Mouse (Mus musculus) neural tube, embryonic 12.5 days (tissue): ENCODE measurements at regions not wholly inside any gene's neighbourhood (a gene's known extent, or its start where the extent isn't known, plus 50 kb on each side); places are given as distances from the start of the nearest gene placed in this dataset.

Experiments
- ATAC-seq: fragments of 200-750 bp; cut with Nextera tagmentation; 2 replicates; pipeline ENCODE4 v1.8.0; 2017; ENCODE audit warnings: low read depth, mild to moderate bottlenecking, moderate TSS enrichment, moderate library complexity; ENCODE audit not compliant: low FRiP score
- H3K27ac ChIP-seq: fragments of 300-500 bp; sonication (generic); 2 replicates; pipeline ENCODE4 v1.5.1; 2016
- H3K27me3 ChIP-seq: fragments of 300-500 bp; sonication (generic); replicated peaks from 2 replicates; pipeline ENCODE4 v1.6.1; 2016; ENCODE audit warnings: mild to moderate bottlenecking
- H3K36me3 ChIP-seq: fragments of 300-500 bp; sonication (generic); 2 replicates; pipeline ENCODE4 v1.6.1; 2016; ENCODE audit warnings: mild to moderate bottlenecking
- H3K4me1 ChIP-seq: fragments of 300-500 bp; sonication (generic); 2 replicates; pipeline ENCODE4 v1.6.1; 2016
- H3K4me2 ChIP-seq: fragments of 300-500 bp; sonication (generic); replicated peaks from 2 replicates; pipeline ENCODE4 v1.6.1; 2016; ENCODE audit warnings: mild to moderate bottlenecking
- H3K4me3 ChIP-seq: fragments of 300-500 bp; sonication (generic); 2 replicates; pipeline ENCODE4 v1.5.1; 2016
- H3K9ac ChIP-seq: fragments of 300-500 bp; sonication (generic); 2 replicates; pipeline ENCODE4 v1.6.1; 2016; ENCODE audit warnings: mild to moderate bottlenecking
- H3K9me3 ChIP-seq: fragments of 300-500 bp; sonication (generic); 2 replicates; pipeline ENCODE4 v1.6.1; 2016; ENCODE audit warnings: mild to moderate bottlenecking
- WGBS: fragments of 180-500 bp; shearing (Covaris S2); methylation state at CpG from one replicate; pipeline ENCODE4 v1.1.7; 2016; 5-methylcytosine and 5-hydroxymethylcytosine counted together

DNA sequence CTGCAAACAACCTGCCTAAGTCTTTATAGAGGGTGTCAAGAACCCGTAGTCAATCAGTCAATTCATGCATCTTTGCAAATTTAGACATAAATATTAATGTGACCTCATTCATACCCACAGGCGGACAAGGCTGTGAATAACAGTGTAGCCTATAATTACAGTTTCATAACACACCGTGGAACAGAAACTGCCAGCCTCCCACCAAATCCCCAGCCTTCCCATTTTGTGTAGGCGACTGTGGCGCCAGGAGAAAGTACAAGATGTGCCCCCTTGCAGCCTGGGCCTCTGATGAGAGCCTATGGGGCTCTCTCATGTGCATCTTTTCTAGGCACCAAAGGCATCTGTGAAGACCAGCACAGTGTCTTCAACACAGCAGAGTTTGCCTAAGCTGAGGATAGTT lies 477.8 kb upstream of the Camk1g start:
- Histone ChIP-seq H3K36me3 (no peaks in the 10 kb centered on the region), H3K27ac (no peak overlapping the region), H3K9me3 (no peaks in the 10 kb centered on the region), H3K4me1 (no peaks in the 10 kb centered on the region), H3K4me3 (no peak overlapping the region), H3K4me2 (no peak overlapping the region), H3K9ac (no peak overlapping the region), H3K27me3 (no peaks in the 10 kb centered on the region)
- ATAC-seq: no peak
- WGBS: 72% methylated on average over 5 of the region's 5 CpGs

- H3K36me3 ChIP-seq: no peaks in the 10 kb centered on the region
- H3K4me1 ChIP-seq: no peaks in the 10 kb centered on the region
- H3K9me3 ChIP-seq: no peaks in the 10 kb centered on the region
- H3K27me3 ChIP-seq: no peaks in the 10 kb centered on the region
- H3K9ac ChIP-seq: no peak overlapping the region
- no peak overlapping the region for H3K4me3 ChIP-seq
- H3K27ac ChIP-seq: no peak overlapping the region
- ATAC-seq: no peak
- H3K4me2 ChIP-seq: no peak overlapping the region
Measured at GRCm38 (mm10) chr1:193844868-193845267, 474.8 kb upstream of the Camk1g start.

DNA sequence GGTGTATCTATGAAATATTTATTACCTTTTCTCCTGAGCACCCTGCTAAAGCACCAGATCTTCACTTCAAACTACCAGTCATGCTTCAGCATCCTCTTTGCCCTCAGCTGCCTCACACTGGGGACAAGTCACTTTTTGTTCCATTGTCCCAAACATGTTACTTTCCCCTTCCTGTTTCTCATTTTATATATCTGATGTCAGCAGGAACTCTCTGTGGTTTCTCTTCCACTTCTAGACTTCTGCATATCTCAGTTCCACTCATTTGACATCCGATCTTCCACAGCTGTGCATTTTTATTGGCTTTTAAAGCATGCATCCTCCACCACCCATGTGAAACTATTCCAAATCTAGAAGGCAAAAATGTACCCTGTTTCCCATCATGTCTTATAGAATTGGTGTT lies 474.4 kb upstream of the Camk1g start:
- no peaks in the 10 kb centered on the region for H3K27me3 ChIP-seq
- H3K4me1 ChIP-seq: no peaks in the 10 kb centered on the region
- H3K27ac ChIP-seq: no peak overlapping the region
- H3K4me2 ChIP-seq: no peak overlapping the region
- H3K9me3 ChIP-seq: no peaks in the 10 kb centered on the region
- no peak overlapping the region for H3K9ac ChIP-seq
- no peaks in the 10 kb centered on the region for H3K36me3 ChIP-seq
- no peak overlapping the region for H3K4me3 ChIP-seq
- 86% methylated on average over 1 of the region's 1 CpGs for WGBS
- no peak for ATAC-seq

GRCm38 (mm10) chr1:193800998-193801397 lies 430.9 kb upstream of the Camk1g start:
- 83% methylated on average over 3 of the region's 3 CpGs for WGBS
- H3K4me3 ChIP-seq: no peak overlapping the region
- H3K27ac ChIP-seq: no peak overlapping the region
- no peak overlapping the region for H3K4me2 ChIP-seq
- ATAC-seq: no peak
- no peaks in the 10 kb centered on the region for H3K9me3 ChIP-seq
- no peaks in the 10 kb centered on the region for H3K27me3 ChIP-seq
- no peaks in the 10 kb centered on the region for H3K4me1 ChIP-seq
- no peak overlapping the region for H3K9ac ChIP-seq
- no peaks in the 10 kb centered on the region for H3K36me3 ChIP-seq

- ATAC-seq: no peak
Measured at GRCm38 (mm10) chr1:193790579-193790978, 420.5 kb upstream of the Camk1g start.

DNA sequence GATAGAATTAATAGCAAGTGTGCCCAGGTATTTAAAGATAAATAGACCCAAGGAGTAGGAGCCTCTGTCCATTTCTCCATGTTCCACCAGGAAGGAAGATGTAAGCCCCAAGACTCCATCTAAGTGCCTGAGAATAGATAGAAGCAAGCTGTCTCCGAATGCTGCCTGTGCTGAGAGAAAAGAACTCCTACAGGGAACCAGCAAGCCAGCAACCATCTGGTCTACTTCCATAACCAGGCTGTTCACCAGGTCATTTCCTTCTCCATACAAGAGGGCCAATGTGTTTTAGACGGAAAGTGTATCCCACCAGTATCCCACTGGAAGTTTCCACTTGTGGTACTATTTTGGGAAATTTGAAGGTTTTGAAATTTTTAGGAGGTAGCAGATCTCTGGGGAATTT lies 418.4 kb upstream of the Camk1g start:
- ATAC-seq: no peak
- 90% methylated on average over 2 of the region's 2 CpGs for WGBS

More at GRCm38 (mm10) chr1:193790579-193790978, 420.5 kb upstream of the Camk1g start:
- H3K27ac ChIP-seq: no peak overlapping the region
- no peak overlapping the region for H3K4me2 ChIP-seq
- no peak overlapping the region for H3K4me3 ChIP-seq
- no peaks in the 10 kb centered on the region for H3K27me3 ChIP-seq
- no peaks in the 10 kb centered on the region for H3K36me3 ChIP-seq
- no peaks in the 10 kb centered on the region for H3K9me3 ChIP-seq
- WGBS: 53% methylated on average over 2 of the region's 2 CpGs
- no peaks in the 10 kb centered on the region for H3K4me1 ChIP-seq
- H3K9ac ChIP-seq: no peak overlapping the region

GRCm38 (mm10) chr1:193787417-193787816 lies 417.3 kb upstream of the Camk1g start:
- H3K36me3 ChIP-seq: no peaks in the 10 kb centered on the region
- H3K4me3 ChIP-seq: no peak overlapping the region
- no peak for ATAC-seq
- 44% methylated on average over 1 of the region's 1 CpGs for WGBS
- no peaks in the 10 kb centered on the region for H3K4me1 ChIP-seq
- H3K9me3 ChIP-seq: no peaks in the 10 kb centered on the region
- no peak overlapping the region for H3K9ac ChIP-seq
- H3K27ac ChIP-seq: no peak overlapping the region
- H3K4me2 ChIP-seq: no peak overlapping the region
- no peaks in the 10 kb centered on the region for H3K27me3 ChIP-seq

More for the DNA sequence above, 418.4 kb upstream of the Camk1g start:
- H3K4me1 ChIP-seq: no peaks in the 10 kb centered on the region
- H3K27me3 ChIP-seq: no peaks in the 10 kb centered on the region
- H3K36me3 ChIP-seq: no peaks in the 10 kb centered on the region
- H3K9me3 ChIP-seq: no peaks in the 10 kb centered on the region
- H3K4me3 ChIP-seq: no peak overlapping the region
- no peak overlapping the region for H3K27ac ChIP-seq
- H3K9ac ChIP-seq: no peak overlapping the region
- H3K4me2 ChIP-seq: no peak overlapping the region

GRCm38 (mm10) chr1:193784966-193785365 lies 414.9 kb upstream of the Camk1g start:
- Histone ChIP-seq H3K27me3 (no peaks in the 10 kb centered on the region), H3K4me2 (no peak overlapping the region), H3K27ac (no peak overlapping the region), H3K4me3 (no peak overlapping the region), H3K9ac (no peak overlapping the region), H3K9me3 (no peaks in the 10 kb centered on the region), H3K4me1 (no peaks in the 10 kb centered on the region), H3K36me3 (no peaks in the 10 kb centered on the region)
- 70% methylated on average over 1 of the region's 1 CpGs for WGBS
- no peak for ATAC-seq

GRCm38 (mm10) chr1:193784526-193784925 lies 414.4 kb upstream of the Camk1g start:
- no peak for ATAC-seq
- H3K27me3 ChIP-seq: no peaks in the 10 kb centered on the region
- WGBS: 73% methylated on average over 2 of the region's 2 CpGs
- no peaks in the 10 kb centered on the region for H3K9me3 ChIP-seq
- H3K4me2 ChIP-seq: no peak overlapping the region
- H3K9ac ChIP-seq: no peak overlapping the region
- H3K27ac ChIP-seq: no peak overlapping the region
- no peak overlapping the region for H3K4me3 ChIP-seq
- H3K4me1 ChIP-seq: no peaks in the 10 kb centered on the region
- H3K36me3 ChIP-seq: no peaks in the 10 kb centered on the region

- Histone ChIP-seq H3K27ac (no peak overlapping the region), H3K9me3 (no peaks in the 10 kb centered on the region), H3K4me2 (no peak overlapping the region), H3K9ac (no peak overlapping the region), H3K4me3 (no peak overlapping the region), H3K27me3 (no peaks in the 10 kb centered on the region), H3K4me1 (no peaks in the 10 kb centered on the region), H3K36me3 (no peaks in the 10 kb centered on the region)
- WGBS: 61% methylated on average over 1 of the region's 1 CpGs
- no peak for ATAC-seq
Measured at GRCm38 (mm10) chr1:193778181-193778580, 408.1 kb upstream of the Camk1g start.

DNA sequence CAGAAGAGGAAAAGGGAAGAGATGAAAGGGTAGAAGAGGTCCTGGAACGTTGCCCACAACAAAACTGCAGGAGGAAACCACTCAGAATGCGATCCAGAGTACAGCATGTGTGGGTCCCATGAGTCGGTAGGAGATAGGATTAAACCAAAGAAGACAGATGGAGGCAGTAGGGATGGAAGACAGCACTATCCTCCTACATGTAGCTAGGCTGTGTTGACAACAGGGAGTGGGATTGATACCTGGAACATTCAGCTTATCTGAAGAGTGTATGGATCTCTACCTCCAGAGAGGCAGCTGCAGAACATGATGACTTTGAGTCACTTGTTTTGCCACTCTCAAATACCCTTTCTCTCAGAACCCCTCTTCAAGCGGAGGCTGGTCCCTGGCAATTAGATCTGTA lies 399.4 kb upstream of the Camk1g start:
- Histone ChIP-seq H3K9me3 (no peaks in the 10 kb centered on the region), H3K36me3 (no peaks in the 10 kb centered on the region), H3K4me3 (no peak overlapping the region), H3K4me1 (no peaks in the 10 kb centered on the region), H3K4me2 (no peak overlapping the region), H3K27me3 (no peaks in the 10 kb centered on the region), H3K27ac (no peak overlapping the region), H3K9ac (no peak overlapping the region)
- 81% methylated on average over 4 of the region's 4 CpGs for WGBS
- no peak for ATAC-seq

GRCm38 (mm10) chr1:193764103-193764502 lies 394.0 kb upstream of the Camk1g start:
- Histone ChIP-seq H3K4me3 (no peak overlapping the region), H3K36me3 (no peaks in the 10 kb centered on the region), H3K4me1 (no peaks in the 10 kb centered on the region), H3K27me3 (no peaks in the 10 kb centered on the region), H3K9me3 (no peaks in the 10 kb centered on the region), H3K4me2 (no peak overlapping the region), H3K27ac (no peak overlapping the region), H3K9ac (no peak overlapping the region)
- no peak for ATAC-seq

DNA sequence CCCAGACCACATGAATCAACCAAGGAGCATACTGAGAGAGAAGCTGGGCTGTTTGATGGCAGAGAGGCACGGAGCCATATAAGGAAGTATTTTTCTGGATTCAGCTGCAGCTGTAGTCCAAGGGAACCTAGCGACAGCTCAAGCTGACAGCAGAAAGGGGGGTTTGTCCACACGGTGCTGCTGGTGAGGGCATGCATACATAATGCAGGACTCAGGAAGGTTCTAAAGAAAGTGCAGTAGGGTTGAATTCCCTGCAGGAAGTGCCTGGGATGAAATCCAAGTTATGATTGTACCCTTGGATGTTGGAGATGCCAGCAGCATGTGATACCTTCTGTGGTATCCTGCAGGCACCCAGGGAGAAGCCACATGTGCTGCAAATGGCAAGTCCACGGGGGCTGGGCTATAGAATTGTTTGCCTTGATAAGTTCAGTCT lies 381.7 kb upstream of the Camk1g start:
- Histone ChIP-seq H3K4me2 (no peak overlapping the region), H3K9ac (no peak overlapping the region), H3K27ac (no peak overlapping the region), H3K9me3 (no peaks in the 10 kb centered on the region), H3K4me3 (no peak overlapping the region), H3K36me3 (no peaks in the 10 kb centered on the region), H3K4me1 (no peaks in the 10 kb centered on the region; the same call in 1 of the 2 replicates), H3K27me3 (no peaks in the 10 kb centered on the region)
- ATAC-seq: no peak
- 40% methylated on average over 4 of the region's 4 CpGs for WGBS
